Mouse (Mus musculus) MEL (cell line): ENCODE measurements around the gene Vmp1.

ENCODE experiments used
- BHLHE40 ChIP-seq: IDR thresholded peaks from 2 replicates; pipeline ENCODE4 v1.6.1; 2012; ENCODE audit warnings: low read depth, mild to moderate bottlenecking, inconsistent platforms, low read length, improper control_type of control experiment, borderline replicate concordance
- CTCF ChIP-seq, 3 experiments: IDR thresholded peaks in 2 of 3; conservative IDR thresholded peaks in 1 of 3; 2 replicates each; pipeline ENCODE4 v1.5.1; 2011 to 2012; ENCODE audit warnings: low read length in 3 of 3, low read depth in 2 of 3, mild to moderate bottlenecking in 2 of 3, improper control_type of control experiment in 1 of 3, inconsistent platforms in 1 of 3, mixed read lengths in 1 of 3, moderate library complexity in 1 of 3; ENCODE audit not compliant: control insufficient read depth in 1 of 3, insufficient read depth in 1 of 3, poor library complexity in 1 of 3, severe bottlenecking in 1 of 3
- E2F4 ChIP-seq: IDR thresholded peaks from 2 replicates; pipeline ENCODE4 v1.6.1; 2011; ENCODE audit warnings: low read depth, low read length, improper control_type of control experiment, borderline replicate concordance
- EP300 ChIP-seq, 2 experiments: IDR thresholded peaks; 2 replicates each; pipeline ENCODE4 v1.6.1; 2011; ENCODE audit warnings: improper control_type of control experiment in 2 of 2, low read length in 2 of 2, low read depth in 1 of 2, mild to moderate bottlenecking in 1 of 2
- GATA1 ChIP-seq: IDR thresholded peaks from 2 replicates; pipeline ENCODE4 v1.6.1; 2011; ENCODE audit warnings: low read depth, low read length, improper control_type of control experiment
- JUND ChIP-seq: IDR thresholded peaks from 2 replicates; pipeline ENCODE4 v1.6.1; 2011; ENCODE audit warnings: low read depth, mild to moderate bottlenecking, improper control_type of control experiment, low read length
- KAT2A ChIP-seq: conservative IDR thresholded peaks from 2 replicates; pipeline ENCODE4 v1.6.1; 2012; ENCODE audit warnings: low read depth, low read length, improper control_type of control experiment, inconsistent platforms
- MAFK ChIP-seq: IDR thresholded peaks from 2 replicates; pipeline ENCODE4 v1.6.1; 2011; ENCODE audit warnings: low read depth, mild to moderate bottlenecking, low read length, improper control_type of control experiment, borderline replicate concordance
- MYC ChIP-seq: IDR thresholded peaks from 2 replicates; pipeline ENCODE4 v1.6.1; 2011; ENCODE audit warnings: low read depth, mild to moderate bottlenecking, low read length, improper control_type of control experiment, moderate library complexity
- POLR2A ChIP-seq, 2 experiments: IDR thresholded peaks; 2 replicates each; pipeline ENCODE4 v1.6.1; 2011 to 2012; ENCODE audit warnings: low read length in 2 of 2, mild to moderate bottlenecking in 2 of 2, control low read depth in 1 of 2, improper control_type of control experiment in 1 of 2, low read depth in 1 of 2, moderate library complexity in 1 of 2; ENCODE audit not compliant: control insufficient read depth in 1 of 2, insufficient read depth in 1 of 2, poor library complexity in 1 of 2
- SMC3 ChIP-seq: IDR thresholded peaks from 2 replicates; pipeline ENCODE4 v1.6.1; 2011; ENCODE audit warnings: low read depth, low read length, improper control_type of control experiment
- USF1 ChIP-seq: IDR thresholded peaks from 2 replicates; pipeline ENCODE4 v1.6.1; 2014; ENCODE audit warnings: low read depth, mild to moderate bottlenecking, inconsistent platforms, low read length, improper control_type of control experiment, moderate library complexity
- ZNF384 ChIP-seq: IDR thresholded peaks from 2 replicates; pipeline ENCODE4 v1.6.1; 2012; ENCODE audit warnings: low read depth, mild to moderate bottlenecking, inconsistent platforms, low read length, improper control_type of control experiment

GRCm38 (mm10) chr11:86624237-86624941 lies 59.2 kb downstream of the Vmp1 start:
- TF ChIP-seq GATA1 (no peak), POLR2A (IDR thresholded peaks at IDR 0.05; ENCODE audit: control insufficient read depth in 1 of 2, insufficient read depth in 1 of 2, low read depth in 1 of 2, low read length in 2 of 2, poor library complexity in 1 of 2) (no peak), SMC3 (no peak), CTCF (IDR thresholded peaks at IDR 0.05 in 2 of 3, conservative IDR thresholded peaks at IDR 0.05 in 1 of 3; ENCODE audit: control insufficient read depth in 1 of 3, insufficient read depth in 1 of 3, low read depth in 2 of 3, low read length in 3 of 3, poor library complexity in 1 of 3, severe bottlenecking in 1 of 3) (no peak), MYC (no peak), USF1 (no peak), EP300 (IDR thresholded peaks at IDR 0.05; ENCODE audit: low read depth in 1 of 2, low read length in 2 of 2) (no peak), BHLHE40 (no peak), JUND (no peak), ZNF384 (no peak), KAT2A (no peak), MAFK (no peak), E2F4 (no peak)
